Mouse (Mus musculus): Measurements from ENCODE around the gene Senp3. TPM values are rescaled to one million over a fixed set of nuclear protein-coding genes. Genes with fewer than 3 reads are reported as not detected.

Senp3 gene
- polyA plus RNA-seq, 1 experiment from 2014 or later: 136 TPM

GRCm38 (mm10) chr11:69656617-69657461 is 25.0 kb downstream of the Senp3 start:
- H3K27me3 ChIP-seq (replicated peaks; ENCODE audit: low read depth, poor library complexity, severe bottlenecking): no peaks in the 10 kb centered on the region
- H3K4me1 ChIP-seq: peaks cover 50% of the 10 kb centered on the region
- no peaks in the 10 kb centered on the region for H3K9me3 ChIP-seq
- DNase-seq (ENCODE audit: low spot score): peak; percentile 66
- peak overlapping the region; percentile 11; the same call in 1 of the 2 replicates for H3K4me3 ChIP-seq
- WGBS: 81% methylated on average over 10 of the region's 10 CpGs
- peaks cover 80% of the 10 kb centered on the region for H3K36me3 ChIP-seq (replicated peaks)
- peak overlapping the region; percentile 55 for H3K27ac ChIP-seq (replicated peaks)

- H3K27ac ChIP-seq (replicated peaks): 0 out of 2 replicates have a peak overlapping the region, but pooled peaks have one; percentile 7
- H3K4me3 ChIP-seq: 0 out of 2 replicates have a peak overlapping the region, but pooled peaks have one; percentile 32
- peaks cover 42% of the 10 kb centered on the region for H3K4me1 ChIP-seq
- H3K36me3 ChIP-seq (replicated peaks): peaks cover 88% of the 10 kb centered on the region
- H3K27me3 ChIP-seq (replicated peaks; ENCODE audit: low read depth, poor library complexity, severe bottlenecking): no peaks in the 10 kb centered on the region
- WGBS: 68% methylated on average over 5 of the region's 5 CpGs
- no peaks in the 10 kb centered on the region for H3K9me3 ChIP-seq
- no peak for DNase-seq (ENCODE audit: low spot score)
Measured at GRCm38 (mm10) chr11:69656065-69656455, 25.8 kb downstream of the Senp3 start.

- H3K4me3 ChIP-seq: peak within 1 kb of the TSS; percentile 32
Measured at GRCm38 (mm10) chr11:69655264-69656064, 26.4 kb downstream of the Senp3 start, which contains the start of gene Sox15. TSS of gene Sox15 (plus strand) at chr11:69655314.

GRCm38 (mm10) chr11:69654760-69655159 is 27.1 kb downstream of the Senp3 start:
- H3K9me3 ChIP-seq: no peaks in the 10 kb centered on the region
- peak overlapping the region; percentile 19 for H3K4me3 ChIP-seq
- 39% methylated on average over 9 of the region's 9 CpGs for WGBS
- H3K27ac ChIP-seq (replicated peaks): peak overlapping the region; percentile 71; the same call in 1 of the 2 replicates
- DNase-seq (ENCODE audit: low spot score): peak; percentile 29
- H3K27me3 ChIP-seq (replicated peaks; ENCODE audit: low read depth, poor library complexity, severe bottlenecking): no peaks in the 10 kb centered on the region
- H3K4me1 ChIP-seq: peaks cover 39% of the 10 kb centered on the region
- H3K36me3 ChIP-seq (replicated peaks): peaks cover 94% of the 10 kb centered on the region

More at GRCm38 (mm10) chr11:69655264-69656064, 26.4 kb downstream of the Senp3 start, which contains the start of gene Sox15:
- H3K9me3 ChIP-seq: no peaks in the 10 kb centered on the region
- H3K27ac ChIP-seq (replicated peaks): peak within 1 kb of the TSS; percentile 71
- peak; percentile 83 for DNase-seq (ENCODE audit: low spot score)
- no peaks in the 10 kb centered on the region for H3K27me3 ChIP-seq (replicated peaks; ENCODE audit: low read depth, poor library complexity, severe bottlenecking)
- 22% methylated on average over 34 of the region's 34 CpGs for WGBS
- H3K4me1 ChIP-seq: peaks cover 39% of the 10 kb centered on the region
- H3K36me3 ChIP-seq (replicated peaks): peaks cover 94% of the 10 kb centered on the region

GRCm38 (mm10) chr11:69653399-69653798 is 28.5 kb downstream of the Senp3 start:
- Histone ChIP-seq H3K9me3 (no peaks in the 10 kb centered on the region), H3K36me3 (replicated peaks) (peaks cover 94% of the 10 kb centered on the region), H3K27me3 (replicated peaks; ENCODE audit: low read depth, poor library complexity, severe bottlenecking) (no peaks in the 10 kb centered on the region), H3K4me1 (peaks cover 39% of the 10 kb centered on the region), H3K4me3 (no peak overlapping the region), H3K27ac (replicated peaks) (no peak overlapping the region)
- 73% methylated on average over 5 of the region's 5 CpGs for WGBS
- no peak for DNase-seq (ENCODE audit: low spot score)

GRCm38 (mm10) chr11:69645860-69646259 is 36.0 kb downstream of the Senp3 start:
- peaks cover 99% of the 10 kb centered on the region for H3K36me3 ChIP-seq (replicated peaks)
- no peaks in the 10 kb centered on the region for H3K27me3 ChIP-seq (replicated peaks; ENCODE audit: low read depth, poor library complexity, severe bottlenecking)
- H3K27ac ChIP-seq (replicated peaks): no peak overlapping the region
- H3K9me3 ChIP-seq: no peaks in the 10 kb centered on the region
- DNase-seq (ENCODE audit: low spot score): no peak
- WGBS: 97% methylated on average over 5 of the region's 5 CpGs
- H3K4me1 ChIP-seq: no peaks in the 10 kb centered on the region
- H3K4me3 ChIP-seq: no peak overlapping the region

GRCm38 (mm10) chr11:69635471-69635870 is 46.4 kb downstream of the Senp3 start:
- no peak for DNase-seq (ENCODE audit: low spot score)
- Histone ChIP-seq H3K36me3 (replicated peaks) (peaks cover 62% of the 10 kb centered on the region), H3K4me3 (peak overlapping the region; percentile 21; the same call in 1 of the 2 replicates), H3K27me3 (replicated peaks; ENCODE audit: low read depth, poor library complexity, severe bottlenecking) (no peaks in the 10 kb centered on the region), H3K9me3 (no peaks in the 10 kb centered on the region), H3K27ac (replicated peaks) (no peak overlapping the region), H3K4me1 (peaks cover 28% of the 10 kb centered on the region)
- 94% methylated on average over 3 of the region's 3 CpGs for WGBS

GRCm38 (mm10) chr11:69633128-69633866 is 48.6 kb downstream of the Senp3 start:
- DNase-seq (ENCODE audit: low spot score): no peak
- H3K27ac ChIP-seq (replicated peaks): peak overlapping the region; percentile 98
- H3K4me3 ChIP-seq: peak overlapping the region; percentile 99
- no peaks in the 10 kb centered on the region for H3K9me3 ChIP-seq
- peaks cover 28% of the 10 kb centered on the region for H3K4me1 ChIP-seq
- no peaks in the 10 kb centered on the region for H3K27me3 ChIP-seq (replicated peaks; ENCODE audit: low read depth, poor library complexity, severe bottlenecking)
- peaks cover 40% of the 10 kb centered on the region for H3K36me3 ChIP-seq (replicated peaks)
- under 1% methylated on average over 50 of the region's 50 CpGs for WGBS

GRCm38 (mm10) chr11:69632284-69633089 is 49.4 kb downstream of the Senp3 start, which contains the start of gene Fxr2:
TSS of gene Fxr2 (plus strand) at chr11:69632990.
- H3K9me3 ChIP-seq: no peaks in the 10 kb centered on the region
- H3K4me3 ChIP-seq: peak within 1 kb of the TSS; percentile 99
- peaks cover 28% of the 10 kb centered on the region for H3K4me1 ChIP-seq
- peak within 1 kb of the TSS; percentile 98 for H3K27ac ChIP-seq (replicated peaks)
- peaks cover 32% of the 10 kb centered on the region for H3K36me3 ChIP-seq (replicated peaks)
- no peaks in the 10 kb centered on the region for H3K27me3 ChIP-seq (replicated peaks; ENCODE audit: low read depth, poor library complexity, severe bottlenecking)
- DNase-seq (ENCODE audit: low spot score): peak; percentile 100
- under 1% methylated on average over 55 of the region's 56 CpGs for WGBS

GRCm38 (mm10) chr11:69629802-69630201 is 52.1 kb downstream of the Senp3 start:
- Histone ChIP-seq H3K9me3 (no peaks in the 10 kb centered on the region), H3K27me3 (replicated peaks; ENCODE audit: low read depth, poor library complexity, severe bottlenecking) (no peaks in the 10 kb centered on the region), H3K4me1 (peaks cover 19% of the 10 kb centered on the region), H3K36me3 (replicated peaks) (peaks cover 7% of the 10 kb centered on the region), H3K27ac (replicated peaks) (no peak overlapping the region), H3K4me3 (no peak overlapping the region)
- WGBS: 68% methylated on average over 1 of the region's 1 CpGs
- no peak for DNase-seq (ENCODE audit: low spot score)

- H3K27me3 ChIP-seq (replicated peaks; ENCODE audit: low read depth, poor library complexity, severe bottlenecking): no peaks in the 10 kb centered on the region
- 0 out of 2 replicates have a peak, but pooled peaks cover 4% of the 10 kb centered on the region for H3K36me3 ChIP-seq (replicated peaks)
- H3K4me1 ChIP-seq: peaks cover 7% of the 10 kb centered on the region; the same call in 1 of the 2 replicates
- 35% methylated on average over 6 of the region's 6 CpGs for WGBS
- peak; percentile 85 for DNase-seq (ENCODE audit: low spot score)
- no peak overlapping the region for H3K4me3 ChIP-seq
- H3K27ac ChIP-seq (replicated peaks): no peak overlapping the region
- H3K9me3 ChIP-seq: no peaks in the 10 kb centered on the region
Measured at GRCm38 (mm10) chr11:69628286-69628685, 53.6 kb downstream of the Senp3 start.

All from embryonic facial prominence, embryonic 10.5 days (tissue).